Mouse (Mus musculus) brain, embryonic 14.5 days (tissue): ENCODE data around the gene Ndufc2.

ENCODE experiments used
- CTCF ChIP-seq: fragments of 200-500 bp; IDR thresholded peaks from 2 replicates; pipeline ENCODE4 v1.5.1; 2012; ENCODE audit warnings: inconsistent platforms, mild to moderate bottlenecking, moderate library complexity, borderline replicate concordance; ENCODE audit not compliant: insufficient read depth, insufficient read length; ENCODE audit errors: extremely low read depth
- POLR2A ChIP-seq: fragments of 200-500 bp; IDR thresholded peaks from 2 replicates; pipeline ENCODE4 v1.6.1; 2012; ENCODE audit warnings: mild to moderate bottlenecking, inconsistent platforms, borderline replicate concordance; ENCODE audit not compliant: poor library complexity, insufficient read depth, insufficient read length, severe bottlenecking; ENCODE audit errors: extremely low read depth

GRCm38 (mm10) chr7:97358347-97358746 lies 41.5 kb upstream of the Ndufc2 start:
- TF ChIP-seq CTCF = no peak
- TF ChIP-seq POLR2A = no peak
